Mouse (Mus musculus) macrophage (primary cell): ENCODE results near the gene Duxbl3. TPM values are rescaled to one million over a fixed set of nuclear protein-coding genes. Genes with fewer than 3 reads are reported as not detected.
"Not testable (repeated sequence)": the region's sequence is repeated elsewhere in the genome, so short reads cannot be mapped to it uniquely, and the experiment has no call there.

Experiments
- H3K27ac ChIP-seq: fragments of 350-480 bp; formaldehyde crosslinking; 2 replicates; pipeline ENCODE4 v1.9.0; 2021
- H3K36me3 ChIP-seq: fragments of 350-480 bp; formaldehyde crosslinking; 2 replicates; pipeline ENCODE4 v1.9.0; 2021; ENCODE audit errors: inconsistent target
- H3K4me3 ChIP-seq: fragments of 350-480 bp; formaldehyde crosslinking; 2 replicates; pipeline ENCODE4 v1.9.0; 2021; ENCODE audit errors: inconsistent target
- H3K79me2 ChIP-seq: fragments of 350-480 bp; formaldehyde crosslinking; 2 replicates; pipeline ENCODE4 v1.9.0; 2021; ENCODE audit errors: inconsistent target
- WGBS: methylation state at CpG from one replicate; pipeline ENCODE4 v1.1.7; 2026; ENCODE audit warnings: inconsistent platforms; ENCODE audit not compliant: missing documents; 5-methylcytosine and 5-hydroxymethylcytosine counted together
- polyA plus RNA-seq: library from polyadenylated mRNA; stranded (reverse); fragments of 250-400 nt; gene quantifications from 3 replicates; pipeline ENCODE4 v1.2.4, GENCODE M21; 2018; ENCODE audit warnings: inconsistent platforms
- total RNA-seq, 78 experiments: library from RNA; depleted of rRNA; stranded (reverse); fragments of 250-400 nt; gene quantifications; 1 replicate in 9 of 78; 2 replicates in 24 of 78; 3 replicates in 43 of 78; 4 replicates in 2 of 78; pipeline ENCODE4 v1.2.4; 2018; ENCODE audit warnings: inconsistent platforms in 56 of 78

The Duxbl3 gene
- total RNA-seq (2018; cell fraction: chromatin; rRNA removed) = not detected
- total RNA-seq (2018; cell fraction: cytosol; rRNA removed) = not detected
- total RNA-seq (2018; cell fraction: nucleus; rRNA removed) = not detected
- not detected in 3 replicates for polyA plus RNA-seq

- not testable (repeated sequence) for H3K36me3 ChIP-seq, H3K27ac ChIP-seq, H3K79me2 ChIP-seq, H3K4me3 ChIP-seq
- no CpG with 5 or more reads among the region's 25 CpGs for WGBS
Measured at GRCm38 (mm10) chr14:26257756-26258617, at the start of gene Duxbl3. Gene Duxbl3, plus strand, starts transcription at chr14:26257962.

DNA sequence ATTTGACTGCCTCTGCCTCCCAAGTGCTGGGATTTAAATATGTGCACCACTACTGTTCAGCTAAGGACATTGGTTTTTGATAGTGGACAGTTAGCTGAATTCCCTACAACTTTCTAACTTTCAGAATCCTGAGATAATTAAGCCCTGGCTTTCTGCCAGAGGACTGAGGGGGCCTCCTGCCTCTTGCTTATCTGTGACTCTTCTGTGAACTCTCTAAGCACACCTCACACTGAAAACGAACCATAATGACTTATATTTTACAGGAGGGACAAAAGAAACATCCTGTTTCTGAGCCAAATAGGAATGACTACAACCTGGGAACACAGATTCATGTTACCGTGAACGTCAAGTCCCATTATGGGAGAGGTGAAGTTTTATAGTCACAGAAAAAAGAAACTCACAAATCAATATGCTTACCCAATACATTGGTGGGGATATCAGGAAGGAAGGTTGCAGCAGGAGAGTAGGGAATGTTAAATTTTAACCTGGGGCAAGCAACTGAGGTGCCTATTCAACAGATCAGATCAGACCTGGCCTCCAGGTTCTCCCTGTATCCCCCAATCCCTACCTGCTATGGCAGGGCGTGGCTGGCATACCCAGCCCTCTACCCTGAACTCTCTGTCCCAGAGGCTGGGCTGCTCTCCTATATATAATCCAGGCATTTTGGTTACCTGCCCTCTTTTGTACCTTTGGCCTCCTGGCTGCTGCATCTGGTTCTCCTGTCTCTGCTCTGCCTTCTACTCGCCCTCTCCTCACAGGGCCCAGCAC is 41.3 kb upstream of the Duxbl3 start:
- no CpG with 5 or more reads among the region's 5 CpGs for WGBS
- H3K36me3 ChIP-seq, H3K79me2 ChIP-seq, H3K4me3 ChIP-seq, H3K27ac ChIP-seq: not testable (repeated sequence)

GRCm38 (mm10) chr14:26237183-26237582 is 20.6 kb upstream of the Duxbl3 start:
- not testable (repeated sequence) for H3K79me2 ChIP-seq, H3K4me3 ChIP-seq, H3K36me3 ChIP-seq, H3K27ac ChIP-seq
- WGBS = no CpG with 5 or more reads among the region's 2 CpGs

GRCm38 (mm10) chr14:26258729-26259128 is 967 bp downstream of the Duxbl3 start:
- not testable (repeated sequence) for H3K4me3 ChIP-seq, H3K79me2 ChIP-seq, H3K27ac ChIP-seq, H3K36me3 ChIP-seq
- WGBS = no CpG with 5 or more reads among the region's 6 CpGs

GRCm38 (mm10) chr14:26286737-26287136 is 29.0 kb downstream of the Duxbl3 start:
- H3K36me3 ChIP-seq, H3K27ac ChIP-seq, H3K4me3 ChIP-seq, H3K79me2 ChIP-seq: not testable (repeated sequence)
- WGBS = no CpG with 5 or more reads among the region's 2 CpGs

GRCm38 (mm10) chr14:26293859-26294258 is 36.1 kb downstream of the Duxbl3 start:
- WGBS = 91% methylated on average over 1 of the region's 1 CpGs
- Histone ChIP-seq H3K4me3 (no peak overlapping the region), H3K36me3 (no peaks in the 10 kb centered on the region), H3K27ac (no peak overlapping the region), H3K79me2 (no peaks in the 10 kb centered on the region)

GRCm38 (mm10) chr14:26297055-26297454 is 39.3 kb downstream of the Duxbl3 start:
- H3K4me3 ChIP-seq = no peak overlapping the region
- no peak overlapping the region for H3K27ac ChIP-seq
- 87% methylated on average over 4 of the region's 4 CpGs for whole genome bisulfite sequencing
- no peaks in the 10 kb centered on the region for H3K36me3 ChIP-seq
- no peaks in the 10 kb centered on the region for H3K79me2 ChIP-seq

GRCm38 (mm10) chr14:26297484-26297883 is 39.7 kb downstream of the Duxbl3 start:
- Histone ChIP-seq H3K4me3 (no peak overlapping the region), H3K36me3 (no peaks in the 10 kb centered on the region), H3K79me2 (no peaks in the 10 kb centered on the region), H3K27ac (no peak overlapping the region)
- 83% methylated on average over 5 of the region's 5 CpGs for WGBS

- H3K4me3 ChIP-seq = no peak overlapping the region
- no peak overlapping the region for H3K27ac ChIP-seq
- H3K36me3 ChIP-seq = no peaks in the 10 kb centered on the region
- H3K79me2 ChIP-seq = no peaks in the 10 kb centered on the region
- WGBS = 41% methylated on average over 2 of the region's 2 CpGs
Measured at GRCm38 (mm10) chr14:26303111-26303510, 45.3 kb downstream of the Duxbl3 start.

- WGBS = 61% methylated on average over 2 of the region's 2 CpGs
- H3K27ac ChIP-seq = no peak overlapping the region
- H3K36me3 ChIP-seq = no peaks in the 10 kb centered on the region
- H3K4me3 ChIP-seq = no peak overlapping the region
- H3K79me2 ChIP-seq = no peaks in the 10 kb centered on the region
Measured at GRCm38 (mm10) chr14:26306032-26306431, 48.3 kb downstream of the Duxbl3 start.

GRCm38 (mm10) chr14:26308813-26309212 is 51.1 kb downstream of the Duxbl3 start:
- no peaks in the 10 kb centered on the region for H3K79me2 ChIP-seq
- WGBS = 98% methylated on average over 5 of the region's 6 CpGs
- no peak overlapping the region for H3K4me3 ChIP-seq
- no peaks in the 10 kb centered on the region for H3K36me3 ChIP-seq
- no peak overlapping the region for H3K27ac ChIP-seq

DNA sequence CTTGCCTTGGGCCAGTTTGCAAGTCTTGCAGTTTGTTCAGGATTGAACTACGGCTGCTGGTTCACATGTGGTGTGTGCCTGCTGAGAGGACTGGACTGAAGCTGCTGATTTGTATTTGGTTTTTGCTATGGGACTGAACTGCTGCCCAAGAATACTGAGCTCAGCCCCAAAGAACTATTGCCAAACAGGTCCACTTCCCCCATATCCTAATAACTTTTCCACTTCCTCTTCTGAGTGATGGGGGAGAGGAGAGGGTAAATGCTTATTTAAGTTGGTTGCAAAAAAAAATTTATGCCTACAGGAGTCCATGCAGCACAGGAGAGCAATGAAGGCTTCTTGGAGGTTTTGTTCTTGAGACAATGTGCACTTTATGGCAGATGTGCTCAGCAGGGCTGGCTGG is 51.7 kb downstream of the Duxbl3 start:
- no peak overlapping the region for H3K27ac ChIP-seq
- no peaks in the 10 kb centered on the region for H3K79me2 ChIP-seq
- 86% methylated on average over 1 of the region's 1 CpGs for WGBS
- H3K4me3 ChIP-seq = no peak overlapping the region
- no peaks in the 10 kb centered on the region for H3K36me3 ChIP-seq

DNA sequence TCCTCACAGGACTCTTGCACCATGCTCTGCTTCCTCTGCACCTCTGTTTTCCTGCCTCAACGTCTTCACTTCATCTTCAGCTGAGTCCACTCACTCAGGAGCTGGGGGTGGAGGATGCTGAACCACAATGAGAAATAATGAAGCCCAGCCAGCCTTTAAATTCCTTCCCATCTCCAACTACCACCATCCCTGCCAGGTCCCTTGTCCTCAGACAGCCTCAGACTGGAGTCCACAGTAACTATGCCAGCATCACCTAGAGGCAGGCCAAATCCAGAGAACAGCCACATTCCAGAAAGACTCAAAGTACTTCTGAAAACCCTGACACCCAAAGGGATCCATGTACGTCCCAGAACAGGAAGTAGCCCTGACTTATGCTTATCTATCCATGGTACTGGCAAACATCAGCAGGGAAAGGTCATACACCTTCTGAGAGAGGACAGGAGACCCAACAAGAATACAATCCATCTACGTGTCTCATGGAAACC is 58.5 kb downstream of the Duxbl3 start:
- 67% methylated on average over 3 of the region's 3 CpGs for WGBS

More for the DNA sequence above, 58.5 kb downstream of the Duxbl3 start:
- Histone ChIP-seq H3K4me3 (no peak overlapping the region), H3K79me2 (no peaks in the 10 kb centered on the region), H3K36me3 (no peaks in the 10 kb centered on the region), H3K27ac (no peak overlapping the region)
